Mouse (Mus musculus) urinary bladder, postnatal 36 days (tissue): ENCODE data around the gene Fam20c.

ENCODE experiments used
- DNase-seq, 2 experiments: peaks; one replicate each; pipeline ENCODE4 v3.0.0; 2022; ENCODE audit warnings: low spot score in 2 of 2, mixed read lengths in 1 of 2

Fam20c gene

DNA sequence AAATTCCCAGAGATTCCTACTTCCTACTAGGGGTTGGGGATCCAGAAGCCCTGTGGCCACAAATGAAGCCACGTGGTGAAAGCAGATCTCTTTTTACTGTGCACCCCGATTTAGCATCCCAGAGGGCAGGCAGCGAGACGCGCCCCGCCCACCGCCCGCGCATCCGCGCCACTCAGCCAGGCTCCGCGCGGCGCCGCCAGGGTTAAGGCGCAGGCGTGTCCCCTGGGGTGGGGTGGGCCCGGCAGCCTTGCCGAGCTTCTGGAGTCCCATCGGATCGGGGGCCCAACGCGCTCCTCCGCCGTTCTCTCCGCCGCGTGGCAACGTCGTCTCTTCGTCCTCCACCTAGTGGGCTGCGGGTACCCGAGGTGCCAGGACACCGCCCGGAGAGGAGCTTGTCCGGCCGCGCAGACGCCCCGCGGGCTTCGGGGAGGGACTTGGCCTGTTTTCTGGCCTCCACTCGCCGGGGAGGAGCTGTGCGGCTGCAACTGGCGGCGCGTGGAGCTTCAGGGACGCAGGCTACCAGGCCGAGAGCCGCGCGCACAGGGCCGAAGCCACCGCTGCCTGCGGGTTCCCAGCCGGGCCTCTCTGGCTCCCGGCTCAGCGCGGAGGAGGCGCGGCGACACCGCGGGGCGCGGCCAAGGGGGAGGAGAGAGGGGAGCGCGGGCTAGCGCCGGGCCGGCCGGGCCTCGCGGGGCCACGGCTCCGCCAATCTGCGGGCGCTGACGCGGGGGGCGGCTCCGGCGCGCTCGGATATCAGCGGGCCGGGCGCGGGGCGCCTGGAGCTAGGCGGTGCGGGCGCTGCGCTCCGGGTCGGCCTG, at the start of gene Fam20c:
Gene Fam20c (plus strand): TSS at position 212 of the 818 bp plus-strand sequence.
- peak; percentile 75 to 80 for DNase-seq

DNA sequence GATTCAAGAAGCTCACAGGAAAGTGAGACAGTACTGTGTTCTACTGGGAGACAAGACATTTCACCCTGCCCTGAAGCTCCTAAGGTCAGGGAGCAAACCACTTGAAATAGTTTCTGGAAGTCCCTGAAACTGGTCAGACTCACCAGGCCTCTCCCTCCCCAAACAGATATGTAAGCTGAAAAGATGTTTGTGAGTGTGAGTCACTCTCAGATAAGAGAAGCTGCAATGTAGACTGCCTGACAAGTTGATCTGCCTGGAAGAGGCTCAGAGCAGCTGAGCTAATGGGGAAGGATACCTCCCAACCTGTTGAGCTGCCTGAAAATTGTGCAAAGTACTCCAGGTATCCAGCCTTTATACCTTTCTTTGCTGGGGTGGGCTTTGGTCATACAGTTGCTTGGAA, 46.9 kb upstream of the Fam20c start:
- DNase-seq, result no peak

DNA sequence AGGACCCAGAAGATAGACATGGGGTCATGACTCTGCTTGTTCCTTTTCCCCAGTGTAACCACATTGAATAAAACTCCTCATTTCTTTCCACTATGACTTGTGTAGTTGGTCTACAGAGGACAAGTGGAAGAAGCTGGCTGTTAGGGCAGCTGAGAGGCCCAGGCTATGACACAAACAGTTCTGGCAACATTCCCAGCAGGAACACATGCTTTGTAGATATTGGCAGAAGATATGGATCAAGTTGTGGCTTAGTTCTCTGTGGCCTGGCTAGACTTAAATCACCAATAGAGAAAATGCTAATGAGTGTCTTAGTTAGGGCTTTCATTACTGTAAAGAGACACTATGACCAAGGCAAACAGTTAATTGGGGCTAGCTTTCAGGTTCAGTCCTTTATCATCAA, 45.7 kb upstream of the Fam20c start:
- no peak for DNase-seq

DNA sequence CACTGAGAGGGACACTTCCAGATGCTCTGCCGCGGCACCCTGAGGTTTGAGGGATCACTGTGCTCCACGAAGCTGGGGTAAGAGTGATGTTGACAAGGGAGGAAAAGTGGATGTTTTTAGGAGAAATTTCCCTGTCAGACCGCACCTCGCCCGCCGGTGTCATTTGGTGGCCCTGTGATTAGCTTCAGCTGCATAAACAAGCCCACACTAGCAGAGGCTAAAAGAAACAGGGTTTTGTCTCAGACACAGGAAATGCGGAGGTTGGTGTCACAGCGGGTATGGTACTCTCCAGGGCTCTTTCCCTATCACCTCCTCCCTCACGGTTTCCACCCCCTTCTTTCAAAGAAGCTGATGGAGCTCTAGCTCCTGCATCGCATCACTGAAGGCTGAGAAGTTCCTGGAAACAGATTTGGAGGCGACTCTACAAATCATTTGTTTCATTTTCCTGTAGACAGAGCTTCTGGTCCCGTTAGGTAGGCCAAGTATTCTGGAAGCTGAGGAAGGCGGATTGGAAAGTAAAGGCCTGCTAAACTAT, 38.7 kb upstream of the Fam20c start:
- no peak for DNase-seq

DNA sequence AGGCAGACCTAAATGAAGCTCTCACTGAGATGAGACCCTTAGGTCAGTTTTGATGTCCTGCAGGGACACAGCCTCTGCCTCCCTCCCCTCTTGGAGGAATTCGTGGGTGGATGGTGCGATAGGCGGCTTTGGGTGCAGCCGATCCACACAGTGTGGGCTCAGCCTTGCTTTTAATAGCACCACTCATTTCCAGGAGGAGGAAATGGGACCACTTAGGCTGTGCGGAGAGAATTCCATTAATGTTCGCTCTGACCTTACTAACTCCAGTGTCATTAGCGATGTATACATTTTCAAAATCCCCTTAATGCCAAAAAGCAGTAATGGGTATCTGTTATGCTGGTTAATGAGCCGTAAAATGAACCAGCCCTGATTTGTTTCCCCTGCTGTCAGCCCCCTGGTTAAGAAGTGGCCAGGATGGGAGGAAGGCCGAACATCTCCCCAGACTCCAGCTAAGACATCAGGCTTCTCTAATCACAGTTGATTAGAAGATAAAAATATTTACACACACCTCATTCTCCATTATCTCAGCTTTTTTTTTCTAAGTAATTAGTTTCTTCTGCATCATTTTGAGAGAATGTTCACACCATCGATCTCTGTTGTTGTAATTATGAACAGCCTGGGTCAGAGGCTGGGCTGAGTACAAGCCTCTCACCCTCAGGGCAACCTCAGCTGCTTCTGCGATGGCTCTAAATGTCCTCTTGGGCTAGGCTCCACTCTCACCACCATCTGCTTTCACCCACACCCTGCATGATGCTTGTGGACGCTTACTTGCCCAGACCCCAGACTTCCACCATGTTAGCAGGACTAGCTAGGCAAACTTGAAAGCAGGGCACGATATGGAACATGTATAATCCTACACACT, 33.8 kb upstream of the Fam20c start:
- no peak for DNase-seq

DNA sequence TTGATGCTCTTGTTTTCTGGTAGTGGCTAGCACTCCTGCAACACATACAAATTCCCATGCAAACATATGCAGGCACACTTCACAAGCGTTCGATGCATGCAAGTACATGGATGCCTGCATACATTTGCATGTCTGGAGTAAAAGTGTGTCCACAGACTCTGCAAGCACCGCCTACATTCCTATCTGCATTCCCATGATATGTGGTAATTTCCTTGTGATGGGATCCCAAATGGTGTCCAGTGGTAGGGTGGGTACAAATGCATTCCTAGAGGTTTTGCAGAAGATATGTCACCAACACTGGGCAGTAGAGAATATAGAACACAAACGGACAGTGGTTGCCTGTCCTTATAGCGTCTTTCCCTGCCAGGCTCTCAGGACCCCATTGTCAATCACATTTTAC, 29.9 kb upstream of the Fam20c start:
- DNase-seq, result no peak

DNA sequence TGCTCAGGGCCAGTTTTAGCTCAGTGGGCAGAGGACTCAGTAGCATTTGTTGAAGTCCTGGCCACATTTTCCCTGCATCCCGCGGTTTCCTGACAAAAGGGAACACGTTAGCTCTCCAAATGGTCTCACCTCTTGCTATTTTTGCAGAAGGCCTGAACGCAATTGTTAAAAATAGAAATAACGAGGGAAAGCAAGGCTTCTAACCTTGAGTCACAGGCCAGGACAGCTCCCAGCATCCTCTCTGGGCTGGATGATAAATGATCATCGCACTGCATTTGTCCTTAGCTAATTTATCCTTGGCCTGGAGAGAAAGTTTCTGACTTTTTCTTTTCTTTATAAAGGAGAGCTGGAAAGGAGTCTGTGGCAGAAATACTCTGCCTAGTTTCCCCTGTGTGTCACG, 29.2 kb upstream of the Fam20c start:
- DNase-seq, result no peak

DNA sequence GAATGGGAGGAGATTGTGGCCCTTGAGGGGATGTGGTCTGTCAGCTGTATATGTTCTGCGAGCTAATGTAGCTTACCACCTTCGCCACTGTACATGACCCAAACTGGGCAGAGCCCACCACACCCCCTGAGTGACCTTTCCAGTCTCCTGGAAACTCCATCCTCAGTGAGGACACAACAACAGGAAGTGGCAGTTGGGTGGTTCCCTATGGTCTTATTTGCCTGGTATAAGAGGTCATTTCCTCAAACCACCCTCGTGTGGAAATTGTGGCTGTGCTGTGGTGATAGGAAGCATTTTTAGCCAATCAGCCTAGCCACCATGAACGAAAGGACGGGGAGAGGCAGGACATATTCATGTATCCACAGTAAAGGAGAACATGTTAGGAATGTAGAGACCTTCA, 23.5 kb upstream of the Fam20c start:
- no peak for DNase-seq

DNA sequence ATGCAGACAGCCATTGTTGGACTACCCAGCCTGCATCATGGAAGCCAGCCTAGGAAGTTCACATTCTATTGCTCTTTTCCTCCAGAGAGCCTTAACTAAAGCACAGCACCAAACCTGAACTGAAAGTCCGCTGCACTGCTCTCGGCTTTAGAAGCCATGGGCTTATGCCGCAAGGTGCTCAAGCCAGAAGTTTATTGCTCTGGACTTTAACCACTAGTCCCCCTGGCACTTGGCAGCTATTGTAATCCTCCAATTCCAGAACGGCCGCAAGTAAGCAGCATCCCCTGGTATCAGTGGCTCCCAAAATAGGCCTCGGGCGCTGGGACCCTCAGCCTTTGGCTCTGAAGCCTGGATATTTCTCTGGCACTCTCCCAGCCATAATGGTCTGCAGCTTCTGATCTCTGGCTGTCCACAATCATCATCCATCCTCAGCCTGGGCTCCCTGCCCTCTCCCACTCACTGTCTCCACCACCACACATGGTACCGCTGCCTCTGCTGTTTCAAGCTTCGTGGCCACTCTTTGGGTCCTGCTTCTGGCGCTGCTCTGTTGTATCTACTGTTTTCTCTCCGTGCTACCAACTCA, 20.9 kb upstream of the Fam20c start:
- DNase-seq, result no peak

DNA sequence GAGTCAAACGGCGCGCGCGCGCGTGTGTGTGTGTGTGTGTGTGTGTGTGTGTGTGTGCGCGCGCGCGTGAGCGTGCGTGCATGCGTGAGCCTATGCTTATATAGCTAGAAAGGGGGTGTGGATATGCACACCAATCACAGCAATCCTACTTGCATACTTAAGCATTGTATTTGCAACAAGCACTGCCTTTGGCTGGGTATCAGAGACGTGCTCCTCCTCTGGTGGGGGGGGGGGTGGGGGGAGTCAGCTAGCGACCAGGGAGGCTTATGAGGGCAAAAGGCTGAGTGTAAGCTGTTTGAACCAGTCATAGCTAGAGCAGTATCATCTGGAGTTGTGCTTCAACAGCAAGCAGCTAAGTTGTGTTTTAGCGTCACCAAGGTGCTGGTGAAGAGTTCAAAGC, 20.3 kb upstream of the Fam20c start:
- DNase-seq, result no peak

DNA sequence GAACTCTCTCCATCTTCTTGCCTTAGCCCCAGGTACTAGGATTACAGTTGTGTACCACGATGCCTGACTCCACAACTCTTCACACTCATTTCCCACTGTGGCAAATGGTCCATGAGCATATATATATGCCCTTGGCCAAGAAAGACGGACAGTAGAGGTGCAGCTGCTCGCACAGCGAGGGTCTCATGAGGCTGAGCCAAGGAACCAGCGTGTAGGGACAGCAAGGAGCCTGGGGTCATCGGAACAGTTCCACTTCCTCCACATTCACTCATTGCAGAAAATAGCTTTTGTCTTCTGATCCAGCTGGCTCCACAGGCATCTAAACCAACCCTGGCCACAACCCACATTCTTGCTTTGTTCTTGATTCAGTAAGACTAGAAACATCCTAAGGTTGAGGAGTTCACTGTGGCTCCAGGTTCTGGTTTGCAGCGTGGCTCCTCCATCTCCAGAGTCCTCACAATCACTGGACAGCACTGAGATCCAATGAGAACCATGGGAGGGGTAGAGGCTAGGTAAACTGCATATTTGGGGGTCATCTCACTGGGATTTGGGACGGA, 19.0 kb upstream of the Fam20c start:
- no peak for DNase-seq

DNA sequence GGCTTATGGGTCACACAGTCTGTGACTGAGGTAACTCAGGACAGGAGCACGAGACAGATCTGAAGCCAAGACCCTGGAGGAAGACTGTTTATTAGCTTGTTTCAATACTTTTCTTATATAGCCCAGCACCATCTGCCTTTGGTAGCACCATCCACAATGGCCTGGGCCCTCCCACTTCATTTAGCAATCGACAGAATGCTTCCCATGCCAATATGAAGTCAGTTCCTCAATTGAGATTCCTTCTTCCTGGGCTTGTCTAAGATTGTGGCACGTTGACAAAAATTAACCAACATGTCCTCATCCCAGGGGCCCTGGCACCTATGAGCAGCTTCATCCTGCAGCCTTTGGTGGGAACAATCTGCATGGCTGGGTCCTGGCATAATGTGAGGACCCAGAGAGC, 14.2 kb upstream of the Fam20c start:
- no peak for DNase-seq

DNA sequence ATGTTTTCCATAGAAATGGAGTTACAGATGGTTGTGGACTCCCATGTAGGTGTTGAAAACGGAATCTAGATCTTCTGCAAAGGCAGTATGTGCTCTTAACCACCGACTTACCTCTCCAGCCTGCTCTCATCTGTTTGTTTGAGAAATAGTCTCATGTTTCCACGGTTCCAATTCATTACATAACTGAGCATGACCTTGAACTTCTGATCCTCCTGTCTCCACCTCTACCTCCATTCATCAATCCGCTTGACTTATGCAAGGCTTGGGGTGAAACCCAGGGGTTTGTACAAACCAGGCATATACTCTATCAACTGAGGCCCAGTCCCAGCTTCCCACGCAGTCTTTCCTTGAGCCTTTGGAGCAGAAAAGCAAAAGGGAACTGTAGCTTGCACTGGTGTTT, 12.8 kb upstream of the Fam20c start:
- no peak for DNase-seq

DNA sequence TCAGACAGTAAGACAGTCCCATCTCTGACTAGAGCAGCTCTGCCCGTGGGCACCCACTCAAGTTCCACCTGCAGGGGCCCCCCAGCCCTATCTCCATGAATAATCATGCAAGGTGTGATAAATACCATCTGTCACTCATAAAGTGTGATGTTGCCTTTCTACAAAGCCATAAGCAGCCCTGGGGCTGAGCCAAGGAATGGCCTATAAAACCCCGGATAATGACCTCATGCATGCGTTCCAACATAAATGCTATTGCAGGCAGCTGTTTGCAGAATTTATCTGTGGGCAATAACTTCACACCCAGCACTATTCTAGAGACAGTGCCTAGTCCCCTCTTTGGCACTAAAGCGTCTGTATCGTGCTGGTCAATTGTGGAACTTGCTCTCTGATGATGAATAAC, 12.0 kb upstream of the Fam20c start:
- DNase-seq, result no peak

DNA sequence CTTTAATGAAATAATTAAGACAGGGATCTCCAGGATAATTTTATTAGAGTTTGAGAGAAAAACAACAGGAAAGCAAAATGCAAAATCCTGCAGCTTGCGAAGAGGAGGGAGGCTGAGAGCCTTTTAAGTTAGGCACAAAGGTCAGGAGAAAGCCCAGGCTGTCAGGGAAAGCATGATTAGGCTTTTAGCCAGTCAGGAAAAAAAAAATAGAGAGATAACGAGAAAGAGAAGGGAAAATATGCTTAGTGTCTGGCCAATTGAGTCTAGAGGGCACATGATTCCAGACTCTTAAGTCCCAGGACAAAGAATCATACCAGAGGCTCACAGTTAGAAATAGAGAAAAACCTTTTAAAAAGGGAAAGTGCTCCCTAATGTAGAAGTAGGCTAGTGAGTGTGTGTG, 10.7 kb upstream of the Fam20c start:
- DNase-seq, result no peak

DNA sequence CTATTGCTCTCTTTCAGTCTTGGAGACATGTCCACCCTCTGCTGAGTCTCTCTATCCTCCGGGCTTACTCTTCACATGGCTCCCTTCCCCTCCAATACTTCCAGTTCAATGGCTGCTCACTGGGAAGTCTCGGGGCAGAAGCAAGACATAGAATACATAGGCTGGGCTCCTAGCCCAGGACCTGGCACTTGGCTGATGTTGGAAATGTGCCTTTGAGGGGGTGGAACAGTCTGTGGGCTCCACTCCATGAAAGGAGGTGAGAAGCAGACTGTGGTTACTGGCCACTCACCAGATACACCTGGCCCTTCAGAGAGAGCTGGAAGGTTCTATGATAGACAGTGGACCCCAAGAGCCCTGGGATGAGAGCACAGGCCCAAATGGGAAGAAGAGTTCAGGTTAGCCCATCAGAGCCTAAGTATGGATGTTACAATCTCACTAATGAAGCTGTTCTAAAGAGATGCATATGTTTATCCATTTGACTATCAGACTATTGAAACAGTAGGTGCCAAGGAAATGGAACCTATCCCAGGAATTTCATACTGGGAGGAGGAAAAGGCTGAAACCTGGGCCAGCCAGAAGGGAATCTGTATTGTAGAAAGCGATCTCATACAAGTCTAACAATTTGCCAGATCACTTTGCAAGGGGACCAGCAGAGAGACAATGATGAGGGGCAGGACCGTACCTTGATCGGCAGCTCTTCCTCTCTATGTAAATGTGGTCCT, 8.8 kb upstream of the Fam20c start:
- DNase-seq, result no peak

DNA sequence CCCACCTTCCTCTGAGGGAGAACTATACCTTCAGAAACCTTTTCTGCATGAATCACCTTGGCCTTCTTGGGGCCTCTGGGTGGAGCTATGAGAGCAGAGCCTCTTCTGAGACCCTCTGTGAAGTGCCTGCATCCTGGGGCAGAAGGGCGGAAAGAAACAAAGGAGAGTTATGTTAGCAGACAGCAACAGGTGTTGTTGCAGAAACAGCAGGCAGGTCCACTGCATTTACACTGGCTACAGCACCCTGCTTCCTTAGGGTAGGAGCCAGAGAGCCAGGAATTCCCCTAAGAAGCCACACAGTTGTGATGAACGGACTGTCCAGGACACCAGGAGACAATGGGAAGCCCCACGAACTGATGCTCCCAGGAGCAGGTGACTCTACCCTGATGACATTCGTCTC, 1.0 kb upstream of the Fam20c start:
- no peak for DNase-seq

DNA sequence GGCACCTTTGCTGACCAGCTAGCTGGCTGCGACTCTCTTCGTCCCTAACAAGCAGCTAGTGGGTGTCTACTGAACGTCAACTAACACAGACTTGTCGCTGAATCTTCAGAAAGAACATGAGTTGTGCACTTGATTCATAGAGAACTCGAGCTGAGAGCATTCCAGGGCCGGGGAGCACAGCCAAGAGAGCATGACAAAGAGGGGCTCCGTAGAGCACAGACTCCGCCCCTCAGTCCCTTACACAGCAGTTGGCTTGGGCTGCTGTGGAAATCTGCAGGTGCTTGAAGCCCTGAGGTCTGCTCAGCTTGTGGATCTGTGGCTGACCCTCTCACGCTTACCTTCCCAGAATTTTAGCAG, 390 bp upstream of the Fam20c start:
- DNase-seq, result no peak

DNA sequence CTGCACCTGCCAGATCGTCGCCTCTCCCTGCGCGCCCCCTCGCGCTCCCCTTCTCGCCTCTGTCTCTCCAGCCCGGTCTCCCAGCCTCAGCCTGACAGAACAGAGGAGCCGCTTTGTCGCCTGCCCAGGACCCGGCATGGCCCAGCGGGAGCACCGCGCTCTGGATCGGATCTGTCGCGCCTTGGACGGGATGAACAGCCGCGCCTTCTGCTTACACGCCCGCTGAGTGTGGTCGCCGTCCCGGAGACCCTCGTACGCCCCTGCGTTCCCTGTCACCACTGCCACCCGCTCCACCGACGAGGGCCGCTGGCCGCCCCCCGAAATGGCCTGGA, 773 bp downstream of the Fam20c start:
- DNase-seq, result no peak

DNA sequence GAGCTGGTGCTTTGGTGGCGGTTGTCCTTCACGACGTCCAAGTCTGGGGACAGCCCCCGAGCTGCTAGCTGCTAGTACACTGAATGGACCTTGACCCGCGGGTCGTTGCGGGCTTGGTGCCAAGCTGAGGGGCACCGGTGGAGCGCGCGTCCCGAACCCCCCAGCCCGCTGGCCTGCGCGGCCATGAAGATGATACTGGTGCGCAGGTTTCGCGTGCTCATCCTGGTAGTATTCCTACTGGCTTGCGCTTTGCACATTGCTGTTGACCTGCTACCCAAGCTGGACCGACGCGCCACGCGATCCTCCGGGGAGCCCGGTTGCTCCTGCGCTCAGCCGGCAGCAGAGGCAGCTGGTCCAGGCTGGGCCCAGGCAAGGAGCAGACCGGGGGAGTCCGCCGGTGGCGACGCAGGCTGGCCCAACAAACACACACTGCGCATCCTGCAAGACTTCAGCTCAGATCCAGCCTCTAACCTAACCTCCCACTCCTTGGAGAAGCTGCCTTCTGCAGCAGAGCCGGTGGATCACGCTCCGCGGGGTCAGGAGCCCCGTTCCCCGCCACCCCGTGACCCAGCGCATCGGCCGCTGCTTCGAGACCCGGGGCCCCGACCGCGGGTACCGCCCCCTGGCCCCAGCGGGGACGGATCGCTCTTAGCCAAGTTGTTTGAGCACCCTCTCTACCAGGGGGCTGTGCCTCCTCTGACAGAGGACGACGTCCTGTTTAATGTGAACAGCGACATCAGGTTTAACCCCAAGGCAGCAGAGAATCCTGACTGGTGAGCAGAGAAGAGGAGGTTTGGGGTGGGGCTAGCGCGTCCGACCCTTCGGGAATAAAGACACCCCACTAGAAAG, 1.4 kb downstream of the Fam20c start:
- peak; percentile 3 to 18 for DNase-seq
